ENCODE assay signal across 15 mouse cellular contexts in the genomic region with DNA sequence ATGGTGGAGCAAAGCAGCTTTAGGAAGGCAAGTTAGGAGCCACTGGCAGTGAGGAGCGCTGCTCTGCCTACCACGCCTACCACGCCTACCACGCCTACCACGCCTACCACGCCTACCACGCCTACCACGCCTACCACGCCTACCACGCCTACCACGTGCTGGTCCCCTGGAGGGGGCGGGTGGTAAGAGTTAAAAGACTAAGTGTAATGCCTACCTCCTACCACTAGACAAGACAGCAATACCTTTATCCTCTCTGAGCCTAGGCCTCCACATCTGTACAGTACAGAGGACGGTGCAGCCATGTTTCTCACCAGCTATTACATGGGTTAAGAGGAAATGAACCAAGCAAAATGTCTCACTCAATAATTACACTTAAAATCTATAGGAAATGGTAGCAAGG. TPM values are rescaled to one million over a fixed set of nuclear protein-coding genes. Genes with fewer than 3 reads are reported as not detected.
DNase-seq lines count a peak whose midpoint lies in the region; ATAC-seq and TF ChIP-seq lines count a peak whose summit lies in the region.
"Had no signal": no experiment of that assay in that cellular context is flagged by ENCODE, and none has a peak within 500 bp of the region (broad histone marks: within the 10 kb centered on the region; RNA-seq: fewer than 3 reads in every experiment).

No protein-coding gene starts in this region.

- ATAC-seq in hindbrain, embryonic 15.5 days (ENCODE audit: low FRiP score, low read depth): no peak
- no peak for ATAC-seq in hindbrain, embryonic 16.5 days
- 0 out of 2 replicates have a peak, but pooled peaks have one; percentile 16 for ATAC-seq in common myeloid progenitor, adult 5-6 weeks (replicated peaks; ENCODE audit: low read depth, poor library complexity, severe bottlenecking)
- 0 out of 2 replicates have a peak, but pooled peaks have one; percentile 23 for ATAC-seq in liver, postnatal 0 days
- ATAC-seq: midbrain, embryonic 16.5 days had no signal

- no peak overlapping the region for H3K9ac ChIP-seq in hindbrain, embryonic 15.5 days
- H3K9ac ChIP-seq in hindbrain, embryonic 16.5 days (ENCODE audit: low read depth, low read length): no peak overlapping the region
- no peak overlapping the region for H3K9ac ChIP-seq in CH12.LX (ENCODE audit: insufficient read depth, low read depth)
- no peak overlapping the region for H3K9ac ChIP-seq in liver, postnatal 0 days (replicated peaks)
- H3K9ac ChIP-seq in heart, adult 2 months (ENCODE audit: low read depth, low read length): no peak overlapping the region

- H3K36me3 ChIP-seq in hindbrain, embryonic 15.5 days: no peaks in the 10 kb centered on the region
- peaks cover 3% of the 10 kb centered on the region; the same call in 1 of the 2 replicates for H3K36me3 ChIP-seq in hindbrain, embryonic 16.5 days (ENCODE audit: control insufficient read depth, insufficient read depth, low read length)
- H3K36me3 ChIP-seq in CH12.LX (replicated peaks in 1 of 2; ENCODE audit: control insufficient read depth in 1 of 2, insufficient read depth in 1 of 2, low read length in 1 of 2): no peaks in the 10 kb centered on the region
- no peaks in the 10 kb centered on the region for H3K36me3 ChIP-seq in liver, postnatal 0 days (replicated peaks; ENCODE audit: insufficient read depth, low read length)
- H3K36me3 ChIP-seq in heart, adult 2 months (ENCODE audit: control insufficient read depth, insufficient read depth, low read length): no peaks in the 10 kb centered on the region

- 0 out of 2 replicates have a peak overlapping the region, but pooled peaks have one; percentile 7 for H3K4me2 ChIP-seq in hindbrain, embryonic 15.5 days
- no peak overlapping the region; the same call in 1 of the 2 replicates for H3K4me2 ChIP-seq in hindbrain, embryonic 16.5 days (ENCODE audit: low read length)
- H3K4me2 ChIP-seq in CH12.LX (ENCODE audit: insufficient read depth, low read depth, poor library complexity, severe bottlenecking): no peak overlapping the region
- H3K4me2 ChIP-seq in liver, postnatal 0 days (ENCODE audit: low read depth, low read length): no peak overlapping the region

- 0 out of 4 replicates have a peak, but pooled peaks of 1 of the 2 experiments have one; percentile 20 for TF ChIP-seq CTCF in CH12.LX (conservative IDR thresholded peaks at IDR 0.05 in 1 of 2, IDR thresholded peaks at IDR 0.05 in 1 of 2; ENCODE audit: low read depth in 2 of 2, low read length in 2 of 2)
- 0 out of 2 replicates have a peak, but pooled peaks have one; percentile 2 for TF ChIP-seq CTCF in liver, postnatal 0 days (IDR thresholded peaks at IDR 0.05; ENCODE audit: low read depth)
- no peak for TF ChIP-seq CTCF in heart, adult 2 months (IDR thresholded peaks at IDR 0.05)

- no peaks in the 10 kb centered on the region for H3K79me2 ChIP-seq in CH12.LX (replicated peaks; ENCODE audit: control insufficient read depth, extremely low read depth, insufficient read depth, poor library complexity, severe bottlenecking)
- no peaks in the 10 kb centered on the region; the same call in 1 of the 2 replicates for H3K79me2 ChIP-seq in heart, adult 2 months (replicated peaks; ENCODE audit: control insufficient read depth, insufficient read depth, low read length)

- TF ChIP-seq EP300 in CH12.LX (IDR thresholded peaks at IDR 0.05; ENCODE audit: low read length): no peak
- no peak for TF ChIP-seq EP300 in liver, postnatal 0 days (IDR thresholded peaks at IDR 0.05; ENCODE audit: low read depth)
- no peak for TF ChIP-seq EP300 in heart, adult 2 months (IDR thresholded peaks at IDR 0.05; ENCODE audit: insufficient read depth, low read depth, low read length)

- H3K27ac ChIP-seq in hindbrain, embryonic 15.5 days (replicated peaks): no peak overlapping the region
- no peak overlapping the region for H3K27ac ChIP-seq in hindbrain, embryonic 16.5 days (ENCODE audit: low read depth, low read length)
- H3K27ac ChIP-seq in CH12.LX (ENCODE audit: insufficient read depth, low read depth): no peak overlapping the region
- no peak overlapping the region for H3K27ac ChIP-seq in liver, postnatal 0 days (ENCODE audit: low read depth)
- H3K27ac ChIP-seq in heart, adult 2 months: no peak overlapping the region

- WGBS in hindbrain, embryonic 15.5 days: 54% methylated on average over 13 of the region's 13 CpGs
- WGBS in hindbrain, embryonic 16.5 days: 57% methylated on average over 11 of the region's 13 CpGs
- WGBS in liver, postnatal 0 days (ENCODE audit: insufficient replicate concordance): 43% methylated on average over 13 of the region's 13 CpGs
- WGBS in heart, adult 2 months: 78% methylated on average over 13 of the region's 13 CpGs

- H3K4me3 ChIP-seq in hindbrain, embryonic 15.5 days: no peak overlapping the region
- no peak overlapping the region for H3K4me3 ChIP-seq in hindbrain, embryonic 16.5 days (ENCODE audit: low read length)
- H3K4me3 ChIP-seq in CH12.LX (replicated peaks in 1 of 3; ENCODE audit: low read depth in 2 of 3, low read length in 2 of 3, poor library complexity in 1 of 3): no peak overlapping the region
- no peak overlapping the region for H3K4me3 ChIP-seq in liver, postnatal 0 days (ENCODE audit: low read depth, low read length)
- no peak overlapping the region for H3K4me3 ChIP-seq in heart, adult 2 months

- no peaks in the 10 kb centered on the region for H3K9me3 ChIP-seq in hindbrain, embryonic 15.5 days
- no peaks in the 10 kb centered on the region for H3K9me3 ChIP-seq in hindbrain, embryonic 16.5 days (ENCODE audit: control insufficient read depth, low read length)
- H3K9me3 ChIP-seq in CH12.LX (replicated peaks; ENCODE audit: low read length): no peaks in the 10 kb centered on the region
- H3K9me3 ChIP-seq in liver, postnatal 0 days (ENCODE audit: low read length): no peaks in the 10 kb centered on the region

- dilution Hi-C loops in CH12.LX (cut with MboI; ENCODE audit: extremely low pct_ligation_motif_present, extremely low pct_unique_long_range_greater_than_20kb, low sequenced_read_pairs): no loop called here

- no peak for TF ChIP-seq POLR2A in CH12.LX (IDR thresholded peaks at IDR 0.05; ENCODE audit: low read depth, low read length)
- no peak for TF ChIP-seq POLR2A in heart, adult 2 months (IDR thresholded peaks at IDR 0.05; ENCODE audit: insufficient read depth, low read depth, low read length)

- in situ Hi-C loops in CH12.LX (cut with MboI; ENCODE audit: low pct_ligation_motif_present, low pct_unique_long_range_greater_than_20kb, low sequenced_read_pairs): no loop called here

- DNase-seq in CH12.LX (ENCODE audit: extremely low read depth): peak; percentile 74
- DNase-seq in liver, postnatal 0 days: no peak
- DNase-seq in heart, adult 2 months: no peak
- DNase-seq in spleen, postnatal 10 days (ENCODE audit: low spot score in 2 of 2): no peak
- DNase-seq in adrenal gland, adult 18-20 months (ENCODE audit: low spot score in 2 of 2): no peak
- DNase-seq: cerebellum, adult 2 months; embryo, embryonic 11 days; heart, adult 18-20 months; kidney, adult 9 months; lung, postnatal 36 days; thymus, postnatal 25 days had no signal

- no peak for TF ChIP-seq RAD21 in CH12.LX (IDR thresholded peaks at IDR 0.05; ENCODE audit: low read depth, low read length)

- peaks cover 63% of the 10 kb centered on the region for H3K4me1 ChIP-seq in hindbrain, embryonic 15.5 days (replicated peaks)
- peaks cover 32% of the 10 kb centered on the region for H3K4me1 ChIP-seq in hindbrain, embryonic 16.5 days (ENCODE audit: control insufficient read depth, insufficient read depth, low read depth, low read length)
- H3K4me1 ChIP-seq in CH12.LX (ENCODE audit: control insufficient read depth in 1 of 2, insufficient read depth in 2 of 2): peaks cover 4 to 28% of the 10 kb centered on the region in 2 experiments
- peaks cover 11% of the 10 kb centered on the region; the same call in 1 of the 2 replicates for H3K4me1 ChIP-seq in liver, postnatal 0 days (ENCODE audit: insufficient read depth)
- no peaks in the 10 kb centered on the region for H3K4me1 ChIP-seq in heart, adult 2 months (ENCODE audit: control insufficient read depth, insufficient read depth, low read length)

- intact Hi-C loops in heart, adult 2 months (cut with DNase I): no loop called here

- H3K27me3 ChIP-seq in hindbrain, embryonic 15.5 days: no peaks in the 10 kb centered on the region
- H3K27me3 ChIP-seq in hindbrain, embryonic 16.5 days (replicated peaks; ENCODE audit: control insufficient read depth, insufficient read depth, low read length): no peaks in the 10 kb centered on the region
- H3K27me3 ChIP-seq in CH12.LX (replicated peaks): no peaks in the 10 kb centered on the region
- peaks cover 17% of the 10 kb centered on the region for H3K27me3 ChIP-seq in liver, postnatal 0 days (ENCODE audit: insufficient read depth, low read length)
- no peaks in the 10 kb centered on the region for H3K27me3 ChIP-seq in heart, adult 2 months (ENCODE audit: control insufficient read depth, insufficient read depth, low read length)

TF ChIP-seq in CH12.LX, 34 proteins besides CTCF, POLR2A, EP300 and RAD21:
- no peak for TF ChIP-seq ELF1 (IDR thresholded peaks at IDR 0.05; ENCODE audit: low read depth, low read length)
- TF ChIP-seq JUN (IDR thresholded peaks at IDR 0.05; ENCODE audit: insufficient read depth, low read depth, low read length): no peak
- TF ChIP-seq MAX (IDR thresholded peaks at IDR 0.05; ENCODE audit: low read length): peak; percentile 17; the same call in 1 of the 2 replicates
- TF ChIP-seq TBP (conservative IDR thresholded peaks at IDR 0.05; ENCODE audit: low read depth, low read length): no peak
- TF ChIP-seq JUND (conservative IDR thresholded peaks at IDR 0.05; ENCODE audit: low read depth, low read length): no peak
- no peak for TF ChIP-seq MXI1 (IDR thresholded peaks at IDR 0.05; ENCODE audit: low read depth, low read length)
- TF ChIP-seq BHLHE40 (IDR thresholded peaks at IDR 0.05; ENCODE audit: low read depth, low read length): peak; percentile 30; the same call in 1 of the 2 replicates

RNA-seq across cellular contexts. Expression of a gene that starts 5.4 kb away (rescaled TPM):
- 87.6 and 94.3 TPM in 2 replicates for polyA plus RNA-seq in hindbrain, embryonic 15.5 days (2015; fragmentation: Nextera tagmentation; extraction: Ambion mirVana)
- 74.9 and 84.2 TPM in 2 replicates for polyA plus RNA-seq in hindbrain, embryonic 16.5 days (2015; fragmentation: Nextera tagmentation; extraction: Ambion mirVana)
- total RNA-seq in CH12.LX (2012; rRNA removed) (0.71 and 0.93 TPM in 2 replicates), CH12.LX (2014; rRNA removed) (0.84 and 1.0 TPM in 2 replicates)
- 2.0 and 2.5 TPM in 2 replicates for polyA plus RNA-seq in CH12.LX (2012; ENCODE audit: insufficient read length, low read depth)
- 1.7 and 2.0 TPM in 2 replicates for total RNA-seq in common myeloid progenitor, adult 5-6 weeks (2017)
- 5.7 and 5.9 TPM in 2 replicates for polyA plus RNA-seq in liver, postnatal 0 days (2015; fragmentation: Nextera tagmentation; extraction: Ambion mirVana)
- 1 to 10 TPM; 1.1 to 1.5 TPM for total RNA-seq in heart, adult 2 months (2021)
- polyA plus RNA-seq in heart, adult 2 months (2012; rRNA removed): 2.6 TPM in 2 replicates
- 1 to 10 TPM; 6.0 to 6.5 TPM for total RNA-seq in adrenal gland, adult 18-20 months (2021)

Comparison
In these comparisons a context has a peak if more than half of its experiments do, and no peak if none do; other contexts are left out.
1. ATAC-seq: peak in common myeloid progenitor, adult 5-6 weeks (single experiment) and liver, postnatal 0 days (single experiment); none in hindbrain, embryonic 15.5 days (single experiment) and hindbrain, embryonic 16.5 days (single experiment).
2. RNA of a gene that starts 5.4 kb away (polyA plus RNA-seq): 87.6 to 94.3 TPM in hindbrain, embryonic 15.5 days and 74.9 to 84.2 TPM in hindbrain, embryonic 16.5 days; 5.7 to 5.9 TPM in liver, postnatal 0 days, 2.6 TPM in heart, adult 2 months and 2.0 to 2.5 TPM in CH12.LX; every median in the first group is over 10 times any median in the second.